Mouse (Mus musculus) spleen, postnatal 36 days (tissue): ENCODE results near the gene Klhdc8b.

Source experiments
- DNase-seq, 2 experiments: peaks; one replicate each; pipeline ENCODE4 v3.0.0; 2022; ENCODE audit warnings: low spot score in 2 of 2, mixed read lengths in 1 of 2

The Klhdc8b gene

DNA sequence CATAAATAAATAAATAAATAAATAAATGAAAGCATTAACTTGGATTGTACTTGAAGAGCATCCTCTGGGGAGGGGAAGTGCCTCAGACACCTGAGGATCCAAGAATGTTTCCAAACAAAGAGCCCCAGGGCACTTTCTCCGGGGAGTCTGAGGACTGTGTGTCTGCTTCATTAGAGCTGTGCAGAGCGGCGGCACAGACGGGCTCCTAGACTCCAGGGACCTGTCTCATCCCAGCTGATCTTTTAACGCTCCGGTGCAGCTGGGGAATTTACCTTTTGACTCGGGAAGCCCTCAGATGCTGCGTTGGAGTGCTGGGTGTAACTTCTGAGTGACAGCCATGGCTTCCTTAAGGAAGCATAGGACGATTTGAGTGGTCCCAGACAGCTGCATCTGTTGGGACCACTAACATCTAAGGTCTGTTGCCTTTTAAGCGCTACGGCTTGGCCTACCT is at the start of gene Klhdc8b:
Gene Klhdc8b (minus strand): TSS at position 401 of the 451 bp plus-strand sequence.
- DNase-seq: no peak

DNA sequence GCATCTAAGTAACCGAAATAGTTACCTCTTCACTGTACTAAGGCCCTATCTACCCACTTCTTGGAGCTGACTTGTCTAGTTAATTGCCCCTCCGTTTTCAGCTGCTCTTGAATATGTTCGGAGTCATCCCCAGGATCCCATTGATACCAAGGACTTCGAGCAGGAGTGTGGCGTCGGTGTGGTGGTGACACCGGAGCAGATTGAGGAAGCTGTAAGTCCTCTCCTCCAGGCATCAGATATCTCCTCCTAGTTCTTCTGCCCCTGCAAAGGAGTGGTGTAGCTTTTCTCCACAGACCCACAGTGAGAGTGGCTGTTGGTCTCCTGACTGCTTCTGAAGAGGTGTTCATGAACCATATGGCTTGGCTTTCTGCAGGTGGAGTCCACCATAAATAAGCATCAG is 47.4 kb upstream of the Klhdc8b start:
- DNase-seq: peak in 1 of 2 experiments; percentile 1

DNA sequence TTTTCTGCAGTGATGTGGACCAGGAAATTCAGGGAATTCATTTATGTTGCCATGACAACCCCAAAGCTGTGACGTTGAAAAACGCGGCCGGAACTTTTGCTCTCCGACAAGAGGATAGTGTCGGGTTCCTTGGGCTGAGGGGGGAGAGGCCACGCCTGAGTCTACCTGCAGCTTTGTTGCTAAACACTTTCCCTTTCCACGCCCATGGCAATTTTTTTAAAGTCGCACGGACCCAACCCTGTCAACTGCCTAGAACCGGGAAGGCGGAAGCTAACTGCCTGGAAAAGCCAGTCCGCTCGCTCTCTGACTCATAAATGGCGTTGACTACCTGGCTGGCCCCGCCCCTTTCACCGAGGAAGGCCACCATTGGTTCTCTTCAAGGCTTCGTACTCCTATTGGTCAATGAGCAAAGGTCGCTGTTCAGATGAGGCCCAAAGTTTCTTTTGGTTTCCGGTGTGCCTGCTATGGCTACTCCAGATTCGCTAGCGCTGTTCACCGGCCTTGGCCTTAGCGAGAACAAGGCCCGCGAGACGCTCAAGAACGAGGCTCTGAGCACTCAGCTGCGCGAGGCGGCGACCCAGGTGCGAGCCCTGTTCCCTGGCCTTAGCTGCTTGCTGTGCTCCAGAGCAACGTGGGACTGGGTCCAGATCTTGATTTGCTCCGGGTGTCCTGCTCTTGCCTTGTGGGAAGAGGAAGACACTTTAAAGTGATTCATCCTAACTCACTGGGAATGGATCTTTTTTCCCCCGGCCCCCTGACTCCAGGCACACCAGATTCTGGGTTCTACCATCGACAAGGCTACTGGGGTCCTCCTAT is 46.4 kb upstream of the Klhdc8b start, which contains the start of gene Qars:
Gene Qars (plus strand): TSS at position 88 of the 816 bp plus-strand sequence.
- DNase-seq: peak; percentile 94 to 96

GRCm38 (mm10) chr9:108506901-108507300 is 45.5 kb upstream of the Klhdc8b start:
- no peak for DNase-seq

DNA sequence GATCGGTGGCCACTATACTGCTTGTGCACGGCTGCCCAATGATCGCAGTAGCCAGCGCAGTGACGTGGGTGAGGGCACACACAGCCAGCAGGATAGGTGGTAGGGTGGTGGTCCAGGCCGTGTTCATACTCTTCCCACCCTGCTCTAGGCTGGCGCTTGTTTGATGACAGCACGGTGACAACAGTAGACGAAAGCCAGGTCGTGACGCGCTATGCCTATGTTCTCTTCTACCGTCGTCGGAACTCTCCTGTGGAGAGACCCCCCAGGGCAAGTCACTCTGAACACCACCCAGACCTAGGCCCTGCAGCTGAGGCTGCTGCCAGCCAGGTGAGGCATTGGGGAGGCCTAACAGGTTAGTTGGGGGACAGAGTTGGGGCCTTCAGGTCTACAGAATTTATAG is 38.6 kb upstream of the Klhdc8b start:
- DNase-seq: no peak

DNA sequence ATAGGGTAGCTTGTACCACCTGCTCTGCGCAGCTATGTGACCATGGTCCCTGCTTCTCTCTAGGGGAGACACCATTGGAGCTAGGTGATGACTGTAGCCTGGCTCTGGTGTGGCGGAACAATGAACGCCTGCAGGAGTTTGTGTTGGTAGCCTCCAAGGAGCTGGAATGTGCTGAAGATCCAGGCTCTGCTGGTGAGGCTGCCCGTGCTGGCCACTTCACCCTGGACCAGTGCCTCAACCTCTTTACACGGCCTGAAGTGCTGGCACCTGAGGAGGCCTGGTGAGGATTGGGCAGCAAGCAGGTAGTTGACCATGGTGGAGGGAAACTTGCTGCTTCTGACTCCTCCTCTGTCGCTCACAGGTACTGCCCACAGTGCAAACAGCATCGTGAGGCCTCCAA is 37.9 kb upstream of the Klhdc8b start:
- DNase-seq: no peak

GRCm38 (mm10) chr9:108494905-108495304 is 33.5 kb upstream of the Klhdc8b start:
- DNase-seq: no peak

DNA sequence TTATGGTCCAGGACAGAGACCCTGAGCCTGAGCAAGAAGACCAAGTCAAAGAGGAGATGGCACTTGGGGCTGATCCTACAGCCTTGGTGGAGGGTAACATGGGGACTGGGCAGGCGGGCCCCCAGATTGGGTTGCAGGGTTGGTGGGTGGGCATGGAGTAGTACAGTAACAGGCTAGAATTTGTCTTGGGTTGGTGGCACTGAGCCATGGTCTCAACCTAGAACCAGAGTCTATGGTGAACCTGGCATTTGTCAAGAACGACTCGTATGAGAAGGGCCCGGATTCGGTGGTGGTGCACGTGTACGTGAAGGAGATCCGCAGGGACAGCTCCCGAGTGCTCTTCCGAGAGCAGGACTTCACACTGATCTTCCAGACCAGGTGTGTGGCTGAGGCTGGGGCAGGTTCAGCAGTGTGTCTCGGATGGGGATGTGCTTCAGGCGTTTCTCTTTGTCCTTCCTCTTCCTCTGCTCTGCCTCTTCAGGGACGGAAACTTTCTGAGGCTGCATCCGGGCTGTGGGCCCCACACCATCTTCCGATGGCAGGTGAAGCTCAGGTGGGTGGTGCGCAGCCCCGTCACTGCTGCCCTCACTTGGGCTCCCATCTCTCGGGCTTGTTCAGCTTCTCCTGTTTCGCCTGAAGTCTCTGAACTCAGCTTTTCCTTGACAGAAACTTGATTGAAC is 32.9 kb upstream of the Klhdc8b start:
- no peak for DNase-seq

DNA sequence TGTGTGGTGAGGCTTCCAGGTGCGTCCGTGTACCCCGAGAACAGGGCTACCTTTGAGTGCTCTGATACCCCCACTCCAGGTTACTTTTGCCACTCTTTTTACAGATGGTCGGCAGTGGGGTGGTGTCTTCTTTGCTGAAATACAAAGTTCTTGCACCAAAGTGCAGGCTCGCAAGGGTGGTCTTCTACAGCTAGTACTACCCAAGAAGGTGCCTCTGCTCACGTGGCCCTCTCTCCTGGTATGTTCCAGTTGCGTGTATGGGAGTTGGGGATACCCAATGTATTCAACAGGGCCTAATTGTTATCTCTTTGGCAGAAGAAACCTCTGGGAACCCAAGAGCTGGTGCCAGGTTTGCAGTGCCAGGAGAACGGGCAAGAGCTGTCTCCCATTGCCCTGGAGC is 31.9 kb upstream of the Klhdc8b start:
- no peak for DNase-seq

- peak in 1 of 2 experiments; percentile 37 for DNase-seq
These were observed 30.8 kb upstream of the Klhdc8b start for GRCm38 (mm10) chr9:108492043-108492750.

- no peak for DNase-seq
These were observed 29.9 kb upstream of the Klhdc8b start for GRCm38 (mm10) chr9:108491286-108491580.

GRCm38 (mm10) chr9:108490559-108491285 is 29.3 kb upstream of the Klhdc8b start, which contains the start of gene Usp19:
Gene Usp19, plus strand, starts transcription at chr9:108490602.
- DNase-seq: peak; percentile 96 to 97

DNA sequence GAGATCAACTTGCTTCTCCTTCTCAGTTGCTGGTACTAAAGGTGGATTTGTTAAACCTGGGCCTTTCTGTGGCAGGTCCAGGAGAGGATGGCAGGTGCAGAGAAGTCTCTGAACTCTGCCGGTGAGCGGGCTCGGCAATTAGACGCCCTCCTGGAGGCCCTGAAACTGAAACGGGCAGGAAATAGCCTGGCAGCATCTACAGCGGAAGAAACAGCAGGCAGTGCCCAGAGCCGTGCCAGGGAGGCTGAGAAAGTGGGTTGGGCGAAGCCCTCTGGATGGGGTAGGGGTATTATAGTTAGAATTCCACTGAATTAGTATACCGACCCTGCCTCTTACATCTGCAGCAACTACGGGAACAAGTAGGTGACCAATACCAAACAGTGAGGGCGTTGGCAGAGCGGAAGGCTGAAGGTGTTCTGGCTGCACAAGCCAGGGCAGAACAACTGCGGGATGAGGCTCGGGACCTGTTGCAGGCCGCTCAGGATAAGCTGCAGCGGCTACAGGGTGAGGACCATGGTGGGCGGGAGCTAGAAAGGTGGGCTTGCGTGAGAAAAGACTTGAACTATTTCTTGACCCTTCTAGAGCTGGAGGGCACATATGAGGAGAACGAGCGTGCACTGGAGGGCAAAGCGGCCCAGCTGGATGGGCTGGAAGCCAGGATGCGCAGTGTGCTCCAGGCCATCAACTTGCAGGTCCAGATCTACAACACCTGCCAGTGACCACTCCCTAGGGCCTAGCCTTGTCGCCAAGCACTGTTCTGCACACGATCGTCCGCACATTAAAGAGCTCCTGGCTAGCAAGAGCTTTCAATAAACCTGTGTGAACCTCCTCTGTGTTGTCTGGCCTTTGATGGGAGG is 28.5 kb upstream of the Klhdc8b start:
- DNase-seq: no peak

DNA sequence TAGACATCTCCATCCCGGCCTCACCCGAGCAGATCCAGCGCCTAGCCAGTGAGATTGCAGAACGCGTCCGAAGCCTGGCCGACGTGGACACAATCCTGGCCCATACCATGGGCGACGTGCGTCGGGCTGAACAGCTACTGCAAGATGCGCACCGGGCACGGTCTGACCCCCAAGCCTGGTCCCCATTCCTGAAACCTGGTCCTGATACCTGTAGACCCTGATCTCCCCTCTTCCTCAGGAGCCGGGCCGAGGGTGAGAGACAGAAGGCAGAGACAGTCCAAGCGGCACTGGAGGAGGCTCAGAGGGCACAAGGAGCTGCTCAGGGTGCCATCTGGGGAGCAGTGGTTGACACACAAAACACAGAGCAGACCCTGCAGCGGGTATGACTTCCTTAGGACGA is 27.8 kb upstream of the Klhdc8b start:
- DNase-seq: no peak

- DNase-seq: no peak
These were observed 27.0 kb upstream of the Klhdc8b start for GRCm38 (mm10) chr9:108488403-108488802.

- DNase-seq: no peak
These were observed 25.7 kb upstream of the Klhdc8b start for GRCm38 (mm10) chr9:108486973-108487530.

GRCm38 (mm10) chr9:108485301-108485875 is 24.0 kb upstream of the Klhdc8b start:
- DNase-seq: no peak

DNA sequence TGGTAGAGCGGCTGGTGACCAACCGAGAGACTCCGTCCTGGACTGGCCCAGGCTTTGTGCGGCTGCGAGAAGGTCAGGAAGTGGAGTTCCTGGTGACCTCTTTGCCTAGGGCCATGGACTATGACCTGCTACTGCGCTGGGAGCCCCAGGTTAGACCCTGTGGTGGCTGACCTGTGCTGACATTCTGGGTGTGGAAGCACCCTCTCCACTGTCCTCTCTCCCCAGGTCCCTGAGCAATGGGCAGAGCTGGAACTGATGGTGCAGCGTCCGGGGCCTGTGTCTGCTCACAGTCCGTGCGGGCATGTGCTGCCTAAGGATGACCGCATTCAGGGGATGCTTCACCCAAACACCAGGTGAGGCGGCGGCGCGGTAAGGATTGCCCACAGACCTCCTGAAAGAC is 22.6 kb upstream of the Klhdc8b start:
- DNase-seq: no peak

- DNase-seq: no peak
These were observed 21.8 kb upstream of the Klhdc8b start for GRCm38 (mm10) chr9:108483051-108483790.
